Mouse (Mus musculus): ENCODE measurements around the gene Camk2g. TPM values are rescaled to one million over a fixed set of nuclear protein-coding genes. Genes with fewer than 3 reads are reported as not detected.

Gene Camk2g
- polyA plus RNA-seq, 1 experiment from 2014 or later, result 180 TPM

DNA sequence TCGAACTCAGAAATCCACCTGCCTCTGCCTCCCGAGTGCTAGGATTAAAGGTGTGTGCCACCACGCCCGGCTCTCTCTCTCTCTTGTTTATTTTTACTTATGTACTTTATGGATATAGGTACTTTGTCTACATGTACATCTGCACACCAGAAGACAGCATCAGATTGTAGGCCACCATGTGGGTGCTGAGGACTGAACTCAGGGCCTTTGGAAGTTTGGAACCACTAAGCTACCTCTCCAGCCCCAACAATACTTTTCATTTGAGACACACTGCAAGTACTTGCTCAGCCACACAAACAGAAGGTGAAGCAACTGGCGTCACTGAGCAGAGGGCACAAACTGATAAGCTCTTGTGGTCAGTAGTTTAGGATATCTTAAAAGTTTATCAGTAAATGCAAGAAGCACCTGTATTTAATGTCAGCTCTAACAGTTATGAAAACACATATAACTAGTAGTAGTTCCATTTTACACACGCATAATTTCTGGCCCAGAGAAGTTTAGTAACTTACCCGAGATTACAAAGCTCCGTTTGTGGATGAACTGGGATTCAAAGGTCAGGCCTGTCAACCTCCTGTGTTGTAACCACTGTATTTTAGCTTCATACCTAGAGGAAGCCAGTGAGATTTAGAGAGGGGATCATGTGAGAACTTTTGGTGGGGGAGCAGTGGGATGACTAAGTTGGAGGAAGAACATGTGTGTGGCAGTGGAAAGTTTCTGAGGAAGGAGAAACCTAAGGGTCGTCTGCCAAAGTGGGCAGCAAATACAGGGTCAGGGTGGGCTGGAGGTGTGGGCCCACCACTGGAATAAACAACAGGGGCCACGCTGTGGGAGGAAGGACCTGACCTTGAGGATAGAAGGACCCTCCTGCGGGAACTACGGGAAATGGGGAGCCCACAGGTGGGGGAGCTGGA lies 60.6 kb downstream of the Camk2g start:
- H3K9me3 ChIP-seq (replicated peaks; ENCODE audit: control insufficient read depth, low read length, poor library complexity, severe bottlenecking), result no peaks in the 10 kb centered on the region
- H3K36me3 ChIP-seq (ENCODE audit: control insufficient read depth, insufficient read depth, low read length), result peaks cover 24% of the 10 kb centered on the region
- H3K4me2 ChIP-seq (ENCODE audit: low read length), result peak overlapping the region; percentile 74
- H3K4me1 ChIP-seq (ENCODE audit: control insufficient read depth, insufficient read depth, low read length), result peaks cover 9% of the 10 kb centered on the region
- 51% methylated on average over 12 of the region's 12 CpGs for WGBS
- H3K4me3 ChIP-seq (ENCODE audit: low read depth, low read length), result peak overlapping the region; percentile 60
- ATAC-seq, result no peak
- H3K9ac ChIP-seq (ENCODE audit: low read depth, low read length), result peak overlapping the region; percentile 79
- H3K27me3 ChIP-seq (ENCODE audit: control insufficient read depth, insufficient read depth, low read depth, low read length), result no peaks in the 10 kb centered on the region
- H3K27ac ChIP-seq (ENCODE audit: low read length), result no peak overlapping the region

DNA sequence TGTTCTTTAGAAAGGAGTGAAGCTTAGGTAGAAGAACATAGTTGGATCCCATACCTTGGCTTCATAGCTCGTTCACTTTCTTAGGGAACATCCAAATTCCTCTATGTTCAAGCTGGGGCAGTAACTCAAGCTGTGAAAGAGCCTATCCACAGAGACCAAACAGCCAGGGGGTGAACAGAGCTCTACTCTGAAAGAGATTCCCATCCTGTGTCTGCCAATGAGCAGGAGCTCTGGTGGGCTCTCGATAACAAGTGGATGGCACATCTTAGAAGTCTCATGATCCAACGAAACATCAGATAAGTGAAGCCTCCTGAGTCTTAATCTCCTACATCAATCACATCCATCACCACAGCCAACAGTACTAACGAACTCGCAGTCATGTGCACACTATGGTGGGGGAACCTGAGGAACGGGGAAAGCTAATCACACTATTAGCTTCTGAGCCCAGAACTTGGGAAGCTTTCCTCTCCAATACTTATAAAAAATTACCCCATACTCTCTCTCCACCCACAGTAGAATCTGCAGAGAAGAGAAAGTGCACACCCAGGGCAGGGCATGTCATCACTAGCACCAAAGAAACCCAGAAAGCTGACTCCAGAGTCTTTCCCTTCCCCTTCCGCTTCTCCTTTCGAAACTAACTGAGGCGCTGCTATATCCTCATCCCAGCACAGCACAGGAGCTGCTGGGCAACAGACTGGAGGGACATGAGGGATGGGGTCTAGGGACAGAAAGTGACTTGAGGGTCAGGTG lies 62.9 kb downstream of the Camk2g start:
- no peak overlapping the region for H3K4me3 ChIP-seq (ENCODE audit: low read depth, low read length)
- H3K4me2 ChIP-seq (ENCODE audit: low read length), result no peak overlapping the region
- H3K27me3 ChIP-seq (ENCODE audit: control insufficient read depth, insufficient read depth, low read depth, low read length), result no peaks in the 10 kb centered on the region
- no peak overlapping the region for H3K9ac ChIP-seq (ENCODE audit: low read depth, low read length)
- H3K9me3 ChIP-seq (replicated peaks; ENCODE audit: control insufficient read depth, low read length, poor library complexity, severe bottlenecking), result no peaks in the 10 kb centered on the region
- H3K27ac ChIP-seq (ENCODE audit: low read length), result no peak overlapping the region
- H3K36me3 ChIP-seq (ENCODE audit: control insufficient read depth, insufficient read depth, low read length), result peaks cover 22% of the 10 kb centered on the region
- WGBS, result 92% methylated on average over 9 of the region's 9 CpGs
- peaks cover 9% of the 10 kb centered on the region for H3K4me1 ChIP-seq (ENCODE audit: control insufficient read depth, insufficient read depth, low read length)
- no peak for ATAC-seq

DNA sequence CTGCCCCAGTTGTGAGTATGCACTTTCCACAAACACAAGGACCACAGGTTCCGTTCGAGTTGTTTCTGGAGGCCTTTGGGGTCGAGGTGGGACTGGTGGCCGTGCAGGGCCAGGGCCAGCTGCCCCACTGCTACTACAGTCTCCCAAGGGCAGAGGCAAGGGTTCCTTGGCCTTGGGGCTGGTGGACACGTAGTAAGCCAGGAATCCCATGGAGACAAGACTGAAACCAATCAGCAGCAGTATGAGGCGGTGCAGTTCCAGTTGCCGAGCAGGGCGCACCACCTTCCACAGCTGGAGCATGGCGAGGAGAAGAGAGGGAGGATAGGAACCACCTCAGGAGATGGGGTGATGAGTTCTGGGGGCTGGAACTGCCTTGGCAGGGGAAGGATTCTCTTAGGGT lies 64.0 kb downstream of the Camk2g start:
- ATAC-seq, result no peak
- Histone ChIP-seq H3K27me3 (ENCODE audit: control insufficient read depth, insufficient read depth, low read depth, low read length) (no peaks in the 10 kb centered on the region), H3K9me3 (replicated peaks; ENCODE audit: control insufficient read depth, low read length, poor library complexity, severe bottlenecking) (no peaks in the 10 kb centered on the region), H3K9ac (ENCODE audit: low read depth, low read length) (no peak overlapping the region), H3K36me3 (ENCODE audit: control insufficient read depth, insufficient read depth, low read length) (peaks cover 25% of the 10 kb centered on the region), H3K4me2 (ENCODE audit: low read length) (no peak overlapping the region), H3K4me1 (ENCODE audit: control insufficient read depth, insufficient read depth, low read length) (peaks cover 7% of the 10 kb centered on the region), H3K4me3 (ENCODE audit: low read depth, low read length) (no peak overlapping the region), H3K27ac (ENCODE audit: low read length) (no peak overlapping the region)
- WGBS, result 96% methylated on average over 9 of the region's 9 CpGs

DNA sequence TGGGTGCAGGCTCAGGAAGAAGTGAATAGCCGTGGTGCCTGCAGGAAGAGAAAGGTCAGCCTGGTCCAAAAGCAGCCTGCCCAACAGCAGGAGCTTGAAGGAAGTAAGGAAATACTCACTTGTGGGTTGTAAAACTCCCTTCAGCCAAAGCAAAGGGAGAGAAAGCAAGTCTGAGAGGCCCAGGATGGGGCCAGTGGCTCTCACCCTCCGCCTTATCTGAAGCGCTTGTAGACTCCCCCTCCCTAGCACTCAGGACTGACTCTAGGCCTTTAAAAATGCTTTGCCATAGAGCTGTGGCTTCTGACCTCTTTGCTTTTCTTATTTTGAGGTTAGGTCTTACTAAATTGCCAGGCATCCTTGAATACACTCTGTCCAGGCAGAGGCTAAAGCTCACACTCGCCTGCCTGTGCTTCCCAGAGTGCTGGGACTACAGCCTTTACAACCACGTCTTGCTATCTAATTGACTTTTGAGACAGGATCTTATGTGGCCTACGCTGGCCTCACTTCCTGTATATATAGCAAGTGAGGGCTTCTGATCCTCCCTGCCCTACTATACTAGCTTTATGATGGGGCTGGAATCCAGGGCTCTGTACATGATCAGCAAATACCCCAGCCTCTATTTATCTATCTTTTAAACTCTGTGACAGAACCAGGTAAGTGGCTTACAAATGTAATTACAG lies 68.1 kb downstream of the Camk2g start:
- ATAC-seq, result no peak
- no peaks in the 10 kb centered on the region for H3K4me1 ChIP-seq (ENCODE audit: control insufficient read depth, insufficient read depth, low read length)
- H3K9ac ChIP-seq (ENCODE audit: low read depth, low read length), result no peak overlapping the region
- peaks cover 47% of the 10 kb centered on the region for H3K36me3 ChIP-seq (ENCODE audit: control insufficient read depth, insufficient read depth, low read length)
- no peaks in the 10 kb centered on the region for H3K27me3 ChIP-seq (ENCODE audit: control insufficient read depth, insufficient read depth, low read depth, low read length)
- H3K4me2 ChIP-seq (ENCODE audit: low read length), result no peak overlapping the region
- no peak overlapping the region for H3K27ac ChIP-seq (ENCODE audit: low read length)
- H3K4me3 ChIP-seq (ENCODE audit: low read depth, low read length), result no peak overlapping the region
- WGBS, result 90% methylated on average over 6 of the region's 6 CpGs
- H3K9me3 ChIP-seq (replicated peaks; ENCODE audit: control insufficient read depth, low read length, poor library complexity, severe bottlenecking), result no peaks in the 10 kb centered on the region

DNA sequence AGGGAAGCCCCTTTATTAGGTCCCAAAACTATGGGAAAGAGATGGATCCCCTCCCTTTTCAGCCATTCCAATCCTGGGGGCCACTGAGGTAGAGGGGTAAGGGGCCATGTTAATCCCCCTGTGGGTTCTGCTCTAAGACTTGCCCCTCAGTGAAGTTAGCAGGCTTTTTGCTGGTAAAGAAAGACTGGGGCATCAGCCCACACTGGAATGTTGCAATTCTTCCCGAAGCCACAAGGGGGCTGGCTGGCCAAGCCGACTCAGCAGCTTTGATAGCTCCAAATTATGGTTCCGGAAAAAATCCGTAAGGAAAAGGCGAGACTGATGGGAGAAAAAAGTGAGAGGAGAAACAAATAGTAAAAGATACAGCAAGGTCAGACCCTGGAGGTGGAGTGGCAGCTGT lies 69.8 kb downstream of the Camk2g start:
- WGBS, result 27% methylated on average over 5 of the region's 5 CpGs
- no peak overlapping the region for H3K27ac ChIP-seq (ENCODE audit: low read length)
- no peak overlapping the region for H3K4me3 ChIP-seq (ENCODE audit: low read depth, low read length)
- ATAC-seq, result no peak
- H3K4me2 ChIP-seq (ENCODE audit: low read length), result no peak overlapping the region
- H3K9me3 ChIP-seq (replicated peaks; ENCODE audit: control insufficient read depth, low read length, poor library complexity, severe bottlenecking), result no peaks in the 10 kb centered on the region
- no peaks in the 10 kb centered on the region for H3K4me1 ChIP-seq (ENCODE audit: control insufficient read depth, insufficient read depth, low read length)
- no peak overlapping the region for H3K9ac ChIP-seq (ENCODE audit: low read depth, low read length)
- no peaks in the 10 kb centered on the region for H3K27me3 ChIP-seq (ENCODE audit: control insufficient read depth, insufficient read depth, low read depth, low read length)
- H3K36me3 ChIP-seq (ENCODE audit: control insufficient read depth, insufficient read depth, low read length), result peaks cover 42% of the 10 kb centered on the region

DNA sequence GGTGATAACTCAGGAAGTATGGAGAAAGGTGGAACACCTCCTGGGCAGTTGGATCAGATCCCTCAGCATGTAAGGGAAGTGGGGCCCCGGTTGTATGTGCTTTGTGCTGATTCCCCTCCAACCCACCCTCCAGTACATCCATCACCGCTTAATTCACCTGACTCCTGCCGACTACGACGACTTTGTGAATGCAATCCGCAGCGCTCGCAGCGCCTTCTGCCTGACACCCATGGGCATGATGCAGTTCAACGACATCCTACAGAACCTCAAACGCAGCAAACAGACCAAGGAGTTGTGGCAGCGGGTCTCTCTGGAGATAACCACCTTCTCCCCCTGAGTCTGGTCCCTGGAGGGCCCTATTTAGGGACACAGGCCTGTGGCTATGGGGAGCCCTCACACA lies 70.9 kb downstream of the Camk2g start:
- no peak overlapping the region for H3K4me2 ChIP-seq (ENCODE audit: low read length)
- H3K27ac ChIP-seq (ENCODE audit: low read length), result no peak overlapping the region
- H3K9ac ChIP-seq (ENCODE audit: low read depth, low read length), result no peak overlapping the region
- no peak for ATAC-seq
- WGBS, result 91% methylated on average over 12 of the region's 12 CpGs
- no peaks in the 10 kb centered on the region for H3K4me1 ChIP-seq (ENCODE audit: control insufficient read depth, insufficient read depth, low read length)
- H3K27me3 ChIP-seq (ENCODE audit: control insufficient read depth, insufficient read depth, low read depth, low read length), result no peaks in the 10 kb centered on the region
- no peak overlapping the region for H3K4me3 ChIP-seq (ENCODE audit: low read depth, low read length)
- H3K36me3 ChIP-seq (ENCODE audit: control insufficient read depth, insufficient read depth, low read length), result peaks cover 46% of the 10 kb centered on the region
- no peaks in the 10 kb centered on the region for H3K9me3 ChIP-seq (replicated peaks; ENCODE audit: control insufficient read depth, low read length, poor library complexity, severe bottlenecking)

DNA sequence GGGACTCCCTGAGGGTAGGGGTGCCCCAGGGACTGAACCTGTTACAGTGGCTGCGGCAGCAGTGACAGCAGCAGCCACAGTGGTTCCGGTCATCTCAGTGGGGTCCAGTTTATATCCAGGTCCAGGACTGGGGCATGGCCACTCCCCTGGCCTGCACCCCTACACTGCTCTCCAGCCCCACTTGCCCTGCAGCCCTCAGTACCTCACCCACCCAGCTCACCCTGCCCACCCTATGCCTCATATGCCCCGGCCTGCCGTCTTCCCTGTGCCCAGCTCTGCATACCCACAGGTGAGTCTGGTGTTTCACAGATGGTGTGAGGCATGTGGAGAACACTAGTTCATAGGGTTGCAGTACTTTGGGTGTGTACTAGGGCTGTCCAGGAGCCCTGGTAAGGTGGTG lies 72.5 kb downstream of the Camk2g start:
- Histone ChIP-seq H3K36me3 (ENCODE audit: control insufficient read depth, insufficient read depth, low read length) (peaks cover 58% of the 10 kb centered on the region), H3K9me3 (replicated peaks; ENCODE audit: control insufficient read depth, low read length, poor library complexity, severe bottlenecking) (no peaks in the 10 kb centered on the region), H3K27me3 (ENCODE audit: control insufficient read depth, insufficient read depth, low read depth, low read length) (no peaks in the 10 kb centered on the region), H3K4me1 (ENCODE audit: control insufficient read depth, insufficient read depth, low read length) (no peaks in the 10 kb centered on the region), H3K27ac (ENCODE audit: low read length) (no peak overlapping the region), H3K4me2 (ENCODE audit: low read length) (no peak overlapping the region), H3K9ac (ENCODE audit: low read depth, low read length) (no peak overlapping the region), H3K4me3 (ENCODE audit: low read depth, low read length) (no peak overlapping the region)
- no peak for ATAC-seq
- 96% methylated on average over 4 of the region's 4 CpGs for WGBS

DNA sequence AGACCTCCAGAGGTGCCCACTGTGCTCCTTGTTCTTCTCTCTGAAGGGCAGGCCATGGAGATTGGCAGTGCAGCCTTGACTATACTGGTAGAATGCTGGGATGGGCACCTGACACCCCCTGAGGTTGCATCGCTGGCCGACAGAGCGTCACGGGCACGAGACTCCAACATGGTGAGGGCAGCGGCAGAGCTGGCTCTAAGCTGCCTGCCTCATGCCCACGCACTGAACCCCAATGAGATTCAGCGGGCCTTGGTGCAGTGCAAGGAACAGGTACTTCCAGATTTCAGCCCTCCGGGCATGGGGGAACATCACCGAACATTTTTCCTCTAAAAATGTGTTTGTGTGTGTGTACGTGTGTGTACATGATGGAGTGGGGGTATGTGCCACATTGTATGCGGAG lies 74.1 kb downstream of the Camk2g start:
- no peak for ATAC-seq
- H3K4me1 ChIP-seq (ENCODE audit: control insufficient read depth, insufficient read depth, low read length), result no peaks in the 10 kb centered on the region
- no peaks in the 10 kb centered on the region for H3K27me3 ChIP-seq (ENCODE audit: control insufficient read depth, insufficient read depth, low read depth, low read length)
- no peak overlapping the region for H3K9ac ChIP-seq (ENCODE audit: low read depth, low read length)
- peaks cover 64% of the 10 kb centered on the region for H3K36me3 ChIP-seq (ENCODE audit: control insufficient read depth, insufficient read depth, low read length)
- WGBS, result 94% methylated on average over 12 of the region's 12 CpGs
- H3K4me2 ChIP-seq (ENCODE audit: low read length), result no peak overlapping the region
- no peaks in the 10 kb centered on the region for H3K9me3 ChIP-seq (replicated peaks; ENCODE audit: control insufficient read depth, low read length, poor library complexity, severe bottlenecking)
- no peak overlapping the region for H3K27ac ChIP-seq (ENCODE audit: low read length)
- H3K4me3 ChIP-seq (ENCODE audit: low read depth, low read length), result no peak overlapping the region

All from midbrain, embryonic 16.5 days (tissue).